Mouse (Mus musculus) limb, embryonic 13.5 days (tissue): Measurements from ENCODE around the gene Cd247. TPM values are rescaled to one million over a fixed set of nuclear protein-coding genes. Genes with fewer than 3 reads are reported as not detected.
"Not testable (repeated sequence)": the region's sequence is repeated elsewhere in the genome, so short reads cannot be mapped to it uniquely, and the experiment has no call there.

Experiments used
- ATAC-seq: fragments of 200-750 bp; cut with Nextera tagmentation; 2 replicates; pipeline ENCODE4 v1.8.0; 2017; ENCODE audit warnings: low read depth, moderate number of reproducible peaks, moderate TSS enrichment; ENCODE audit not compliant: low FRiP score
- H3K27ac ChIP-seq: fragments of 300-500 bp; sonication (generic); 2 replicates; pipeline ENCODE4 v1.5.1; 2015; ENCODE audit warnings: inconsistent platforms, mild to moderate bottlenecking, moderate library complexity
- H3K27me3 ChIP-seq: fragments of 300-500 bp; sonication (generic); 2 replicates; pipeline ENCODE4 v1.6.1; 2015; ENCODE audit warnings: mild to moderate bottlenecking, inconsistent platforms
- H3K36me3 ChIP-seq: fragments of 300-500 bp; sonication (generic); 2 replicates; pipeline ENCODE4 v1.6.1; 2015; ENCODE audit warnings: inconsistent platforms, mild to moderate bottlenecking, moderate library complexity
- H3K4me1 ChIP-seq: fragments of 300-500 bp; sonication (generic); 2 replicates; pipeline ENCODE4 v1.6.1; 2015; ENCODE audit warnings: inconsistent platforms
- H3K4me2 ChIP-seq: fragments of 300-500 bp; sonication (generic); replicated peaks from 2 replicates; pipeline ENCODE4 v1.6.1; 2015; ENCODE audit warnings: inconsistent platforms, mild to moderate bottlenecking, moderate library complexity
- H3K4me3 ChIP-seq: fragments of 300-500 bp; sonication (generic); 2 replicates; pipeline ENCODE4 v1.5.1; 2015; ENCODE audit warnings: moderate library complexity, mild to moderate bottlenecking, inconsistent platforms
- H3K9ac ChIP-seq: fragments of 300-500 bp; sonication (generic); 2 replicates; pipeline ENCODE4 v1.6.1; 2015; ENCODE audit warnings: mild to moderate bottlenecking, inconsistent platforms
- H3K9me3 ChIP-seq: fragments of 300-500 bp; sonication (generic); 2 replicates; pipeline ENCODE4 v1.6.1; 2016; ENCODE audit warnings: inconsistent platforms
- WGBS: fragments of 180-500 bp; shearing (Covaris S2); methylation state at CpG from one replicate; pipeline ENCODE4 v1.1.7; 2015; 5-methylcytosine and 5-hydroxymethylcytosine counted together
- polyA plus RNA-seq: library from polyadenylated mRNA; unstranded; fragments of >200 nt; fragmentation: Nextera tagmentation; extraction: Ambion mirVana; gene quantifications from 2 replicates; pipeline ENCODE4 v1.2.1, GENCODE M21; 2015

The Cd247 gene
- polyA plus RNA-seq = 0.48 and 0.69 TPM in 2 replicates

DNA sequence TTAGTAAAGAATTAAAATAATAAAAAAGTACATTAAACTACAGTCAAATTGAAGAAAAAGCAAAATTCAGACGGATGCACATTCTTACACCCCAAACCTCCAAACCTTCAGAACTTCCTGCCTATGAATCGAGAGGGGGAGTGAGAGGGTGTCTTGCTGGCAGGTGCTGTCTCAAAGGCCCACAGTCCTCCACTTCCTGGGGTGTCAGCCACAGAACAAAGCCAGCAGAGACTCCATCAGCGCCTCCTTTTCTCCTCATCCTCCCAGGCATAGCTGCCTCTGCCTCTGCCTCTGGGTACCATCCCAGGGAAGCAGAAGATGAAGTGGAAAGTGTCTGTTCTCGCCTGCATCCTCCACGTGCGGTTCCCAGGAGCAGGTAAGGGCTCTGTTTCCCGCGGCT is at the start of gene Cd247:
Gene Cd247 (plus strand): TSS at position 171 of the 400 bp plus-strand sequence.
- H3K4me3 ChIP-seq = no peak within 1 kb of the TSS
- peaks cover 18% of the 10 kb centered on the region; the same call in 1 of the 2 replicates for H3K27me3 ChIP-seq
- no peak within 1 kb of the TSS for H3K9ac ChIP-seq
- H3K4me2 ChIP-seq = no peak within 1 kb of the TSS
- WGBS = 76% methylated on average over 8 of the region's 8 CpGs
- peaks cover 16% of the 10 kb centered on the region; the same call in 1 of the 2 replicates for H3K4me1 ChIP-seq
- no peaks in the 10 kb centered on the region for H3K36me3 ChIP-seq
- H3K27ac ChIP-seq = no peak within 1 kb of the TSS
- ATAC-seq = no peak
- no peaks in the 10 kb centered on the region for H3K9me3 ChIP-seq

GRCm38 (mm10) chr1:165738985-165739384 is 49.5 kb upstream of the Cd247 start:
- Histone ChIP-seq H3K9me3 (no peaks in the 10 kb centered on the region), H3K27ac (no peak overlapping the region), H3K36me3 (no peaks in the 10 kb centered on the region), H3K4me3 (no peak overlapping the region), H3K9ac (no peak overlapping the region), H3K27me3 (0 out of 2 replicates have a peak, but pooled peaks cover 3% of the 10 kb centered on the region), H3K4me2 (no peak overlapping the region), H3K4me1 (no peaks in the 10 kb centered on the region)
- 25% methylated on average over 1 of the region's 1 CpGs for WGBS
- ATAC-seq = no peak

- no peaks in the 10 kb centered on the region for H3K9me3 ChIP-seq
- no peak overlapping the region for H3K4me2 ChIP-seq
- no peak overlapping the region for H3K4me3 ChIP-seq
- no peak overlapping the region for H3K9ac ChIP-seq
- 81% methylated on average over 8 of the region's 8 CpGs for WGBS
- 0 out of 2 replicates have a peak, but pooled peaks cover 3% of the 10 kb centered on the region for H3K27me3 ChIP-seq
- ATAC-seq = no peak
- no peaks in the 10 kb centered on the region for H3K36me3 ChIP-seq
- H3K27ac ChIP-seq = no peak overlapping the region
- no peaks in the 10 kb centered on the region for H3K4me1 ChIP-seq
Observed at GRCm38 (mm10) chr1:165741989-165742388, 46.5 kb upstream of the Cd247 start.

- Histone ChIP-seq H3K4me2 (no peak overlapping the region), H3K4me1 (no peaks in the 10 kb centered on the region), H3K4me3 (no peak overlapping the region), H3K27me3 (peaks cover 2% of the 10 kb centered on the region; the same call in 1 of the 2 replicates), H3K9ac (no peak overlapping the region), H3K36me3 (no peaks in the 10 kb centered on the region), H3K27ac (no peak overlapping the region), H3K9me3 (no peaks in the 10 kb centered on the region)
- WGBS = 27% methylated on average over 11 of the region's 11 CpGs
- ATAC-seq = no peak
Observed at GRCm38 (mm10) chr1:165748053-165748452, 40.4 kb upstream of the Cd247 start.

DNA sequence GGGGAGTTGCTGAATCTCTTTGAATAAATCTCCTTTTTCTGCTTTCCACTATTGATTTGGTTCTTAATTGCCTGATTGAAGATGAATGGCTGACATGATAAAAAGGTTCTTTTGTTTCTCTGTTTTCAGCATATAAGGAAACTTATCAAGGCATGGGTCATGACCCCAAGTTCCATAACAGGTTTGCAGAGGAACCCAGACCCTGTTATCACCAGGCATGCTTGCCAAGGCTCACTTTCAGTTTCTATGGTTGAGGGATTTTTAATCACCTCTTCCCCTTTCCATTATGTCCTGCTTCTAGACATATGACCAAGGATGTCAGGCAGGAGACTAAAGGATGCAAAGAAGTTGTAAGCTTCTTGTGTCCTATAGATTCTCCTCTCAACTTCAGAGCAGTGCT is 37.3 kb upstream of the Cd247 start:
- Histone ChIP-seq H3K27me3 (peaks cover 2% of the 10 kb centered on the region; the same call in 1 of the 2 replicates), H3K4me2 (no peak overlapping the region), H3K9ac (no peak overlapping the region), H3K4me1 (no peaks in the 10 kb centered on the region), H3K27ac (no peak overlapping the region), H3K36me3 (no peaks in the 10 kb centered on the region), H3K9me3 (no peaks in the 10 kb centered on the region), H3K4me3 (no peak overlapping the region)
- ATAC-seq = no peak

- no peak overlapping the region for H3K9ac ChIP-seq
- peaks cover 2% of the 10 kb centered on the region; the same call in 1 of the 2 replicates for H3K27me3 ChIP-seq
- no peak for ATAC-seq
- no peaks in the 10 kb centered on the region for H3K36me3 ChIP-seq
- H3K4me3 ChIP-seq = no peak overlapping the region
- no peak overlapping the region for H3K27ac ChIP-seq
- no peak overlapping the region for H3K4me2 ChIP-seq
- H3K9me3 ChIP-seq = no peaks in the 10 kb centered on the region
- H3K4me1 ChIP-seq = no peaks in the 10 kb centered on the region
- 78% methylated on average over 5 of the region's 5 CpGs for WGBS
Observed at GRCm38 (mm10) chr1:165751838-165752237, 36.6 kb upstream of the Cd247 start.

- 82% methylated on average over 6 of the region's 6 CpGs for WGBS
- no peak overlapping the region for H3K4me3 ChIP-seq
- no peaks in the 10 kb centered on the region for H3K27me3 ChIP-seq
- ATAC-seq = no peak
- H3K4me1 ChIP-seq = no peaks in the 10 kb centered on the region
- H3K9me3 ChIP-seq = no peaks in the 10 kb centered on the region
- H3K27ac ChIP-seq = no peak overlapping the region
- H3K36me3 ChIP-seq = no peaks in the 10 kb centered on the region
- no peak overlapping the region for H3K4me2 ChIP-seq
- no peak overlapping the region for H3K9ac ChIP-seq
Observed at GRCm38 (mm10) chr1:165754205-165754604, 34.3 kb upstream of the Cd247 start.

DNA sequence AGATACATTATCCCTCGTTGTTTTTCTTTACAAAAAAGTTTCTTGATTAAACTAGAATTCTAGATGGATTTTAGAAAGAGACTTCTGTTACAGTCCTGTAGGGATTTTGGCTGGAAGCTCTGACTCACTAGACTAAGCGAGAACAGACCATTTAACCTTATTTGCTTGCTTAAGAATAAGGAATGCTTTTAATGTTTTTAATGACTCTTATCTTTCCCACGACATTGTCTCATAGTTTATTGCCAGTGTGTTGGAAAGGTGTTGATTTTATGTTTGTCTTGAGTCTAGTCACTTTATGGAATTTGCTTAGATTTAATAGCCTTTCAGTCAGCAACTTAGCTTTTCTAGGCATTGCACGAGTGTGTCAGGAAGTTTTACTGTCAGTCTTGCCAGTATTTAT is 33.3 kb upstream of the Cd247 start:
- H3K4me2 ChIP-seq = no peak overlapping the region
- no peaks in the 10 kb centered on the region for H3K4me1 ChIP-seq
- H3K9ac ChIP-seq = no peak overlapping the region
- H3K27ac ChIP-seq = no peak overlapping the region
- no peak overlapping the region for H3K4me3 ChIP-seq
- no peaks in the 10 kb centered on the region for H3K27me3 ChIP-seq
- no peaks in the 10 kb centered on the region for H3K9me3 ChIP-seq
- no peak for ATAC-seq
- 23% methylated on average over 4 of the region's 4 CpGs for WGBS
- no peaks in the 10 kb centered on the region for H3K36me3 ChIP-seq

DNA sequence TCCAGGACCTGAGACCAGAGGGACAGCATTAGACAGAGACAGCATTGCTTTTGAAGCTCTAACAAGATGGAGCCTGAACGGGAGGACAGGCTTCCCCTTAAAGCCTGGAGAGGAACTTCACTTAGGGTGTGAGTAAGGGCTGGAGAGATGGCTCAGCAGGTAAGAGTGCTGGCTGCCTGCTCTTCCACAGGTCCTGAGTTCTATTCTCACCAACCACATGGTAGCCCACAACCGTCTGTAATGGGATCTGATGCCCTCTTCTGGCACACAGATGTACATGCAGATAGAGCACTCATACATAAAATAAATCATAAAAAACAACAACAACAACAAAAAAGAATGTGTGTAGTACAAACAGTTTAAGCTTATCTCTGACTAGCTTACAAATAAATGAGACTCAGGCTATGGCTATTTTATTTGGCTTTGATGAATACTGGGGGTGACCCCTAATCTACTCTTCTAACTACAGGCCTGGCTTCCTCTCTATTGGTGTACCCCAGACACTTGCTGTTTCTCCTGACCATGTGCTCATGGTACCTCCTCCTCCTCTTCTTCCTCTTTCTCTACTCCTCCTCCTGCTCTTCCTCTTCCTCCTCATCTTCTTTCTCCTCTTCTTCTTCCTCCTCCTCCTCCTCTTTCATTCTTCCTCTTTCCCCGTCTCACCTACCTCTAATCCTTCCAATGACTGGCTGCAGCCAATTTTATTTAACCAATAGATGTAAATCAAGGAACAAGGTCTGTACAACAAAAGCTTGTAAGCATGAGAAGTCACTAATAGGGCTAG is 26.8 kb upstream of the Cd247 start:
- Histone ChIP-seq H3K9me3 (no peaks in the 10 kb centered on the region), H3K4me2 (no peak overlapping the region), H3K36me3 (no peaks in the 10 kb centered on the region), H3K4me1 (peaks cover 18% of the 10 kb centered on the region), H3K4me3 (no peak overlapping the region), H3K9ac (no peak overlapping the region), H3K27me3 (peaks cover 15% of the 10 kb centered on the region), H3K27ac (no peak overlapping the region)
- no peak for ATAC-seq
- 84% methylated on average over 3 of the region's 3 CpGs for WGBS

GRCm38 (mm10) chr1:165762498-165762897 is 26.0 kb upstream of the Cd247 start:
- H3K9me3 ChIP-seq, H3K9ac ChIP-seq, ATAC-seq, H3K4me2 ChIP-seq, H3K27ac ChIP-seq, H3K36me3 ChIP-seq, H3K4me3 ChIP-seq: not testable (repeated sequence)
- peaks cover 18% of the 10 kb centered on the region for H3K4me1 ChIP-seq
- 62% methylated on average over 2 of the region's 2 CpGs for WGBS
- peaks cover 18% of the 10 kb centered on the region for H3K27me3 ChIP-seq

- no peak overlapping the region for H3K9ac ChIP-seq
- H3K27ac ChIP-seq = no peak overlapping the region
- WGBS = 28% methylated on average over 14 of the region's 14 CpGs
- peaks cover 18% of the 10 kb centered on the region for H3K4me1 ChIP-seq
- peak overlapping the region; percentile 80 for H3K4me3 ChIP-seq
- ATAC-seq = peak; percentile 25; the same call in 1 of the 2 replicates
- H3K27me3 ChIP-seq = peaks cover 19% of the 10 kb centered on the region
- peak overlapping the region; percentile 91 for H3K4me2 ChIP-seq
- H3K9me3 ChIP-seq = no peaks in the 10 kb centered on the region
- H3K36me3 ChIP-seq = no peaks in the 10 kb centered on the region
Observed at GRCm38 (mm10) chr1:165762914-165763634, 25.4 kb upstream of the Cd247 start.

DNA sequence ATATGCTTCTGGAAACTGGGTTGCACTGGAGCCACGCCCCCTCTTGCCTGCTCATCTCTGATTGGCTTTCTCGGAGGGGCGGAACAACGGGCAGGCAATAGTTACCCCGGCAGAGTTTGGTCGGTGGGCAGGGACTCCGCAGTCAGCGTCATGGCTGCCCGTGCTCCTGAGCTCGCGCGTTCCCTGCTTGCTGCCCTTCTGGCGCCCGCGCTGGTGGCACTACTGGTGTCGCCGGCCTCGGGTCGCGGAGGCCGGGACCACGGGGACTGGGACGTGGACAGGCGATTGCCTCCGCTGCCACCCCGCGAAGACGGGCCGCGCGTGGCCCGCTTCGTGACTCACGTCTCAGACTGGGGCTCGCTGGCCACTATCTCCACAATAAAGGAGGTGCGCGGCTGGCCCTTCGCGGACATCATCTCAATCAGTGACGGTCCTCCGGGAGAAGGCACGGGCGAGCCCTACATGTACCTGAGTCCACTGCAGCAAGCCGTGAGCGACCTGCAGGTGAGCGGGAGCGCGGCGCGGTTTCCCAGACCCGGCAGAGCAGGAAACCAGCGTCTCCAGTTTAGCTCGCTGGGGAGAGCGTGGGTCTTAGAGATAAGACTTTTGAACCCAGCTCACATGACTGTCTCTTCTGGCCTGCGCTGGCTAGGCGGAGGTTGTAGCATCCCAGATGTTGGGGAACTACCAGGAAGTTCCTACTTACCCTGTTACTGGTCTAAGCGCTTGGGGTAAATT is 24.7 kb upstream of the Cd247 start, which contains the start of gene Creg1:
Gene Creg1 (plus strand): TSS at position 112 of the 738 bp plus-strand sequence.
- H3K36me3 ChIP-seq = no peaks in the 10 kb centered on the region
- under 1% methylated on average over 57 of the region's 57 CpGs for WGBS
- H3K27ac ChIP-seq = no peak within 1 kb of the TSS
- H3K4me3 ChIP-seq = peak within 1 kb of the TSS; percentile 80
- H3K9ac ChIP-seq = peak within 1 kb of the TSS; percentile 81
- ATAC-seq = peak; percentile 97
- peaks cover 18% of the 10 kb centered on the region for H3K4me1 ChIP-seq
- peaks cover 19% of the 10 kb centered on the region for H3K27me3 ChIP-seq
- peak within 1 kb of the TSS; percentile 91 for H3K4me2 ChIP-seq
- no peaks in the 10 kb centered on the region for H3K9me3 ChIP-seq
